Mouse (Mus musculus) c-Kit-positive CD71-positive TER-119-positive erythroid progenitor cells, embryonic 14.5 days (primary cell): ENCODE data around the gene Gm2237.
"Not testable (repeated sequence)": the region's sequence is repeated elsewhere in the genome, so short reads cannot be mapped to it uniquely, and the experiment has no call there.

Experiments
- DNase-seq: peaks from one replicate; pipeline ENCODE4 v3.0.0-alpha.2; 2013; ENCODE audit warnings: low spot score

Gm2237 gene

GRCm38 (mm10) chr14:19584804-19585667 is at the start of gene Gm2237:
Gene Gm2237, minus strand, starts transcription at chr14:19585135.
- DNase-seq: not testable (repeated sequence)

GRCm38 (mm10) chr14:19602481-19602880 is 17.5 kb upstream of the Gm2237 start, which contains the start of gene Gm5458:
Gene Gm5458, minus strand, starts transcription at chr14:19602581.
- DNase-seq: not testable (repeated sequence)

- DNase-seq: not testable (repeated sequence)
Measured at GRCm38 (mm10) chr14:19549863-19550262, 35.1 kb downstream of the Gm2237 start, which contains the start of gene Gm2244. Gene Gm2244, minus strand, starts transcription at chr14:19549963.
